Mouse (Mus musculus) heart, embryonic 11.5 days (tissue): ENCODE results near the gene Sycp3. TPM values are rescaled to one million over a fixed set of nuclear protein-coding genes. Genes with fewer than 3 reads are reported as not detected.

Experiments used
- ATAC-seq: fragments of 200-750 bp; cut with Nextera tagmentation; replicated peaks from 2 replicates; pipeline ENCODE4 v1.8.0; 2017; ENCODE audit warnings: moderate library complexity; ENCODE audit not compliant: insufficient number of reproducible peaks, low FRiP score, low TSS enrichment
- H3K27ac ChIP-seq: fragments of 300-500 bp; sonication (generic); 2 replicates; pipeline ENCODE4 v1.5.1; 2014; ENCODE audit warnings: mild to moderate bottlenecking, low read depth, low read length
- H3K27me3 ChIP-seq: fragments of 300-500 bp; sonication (generic); 2 replicates; pipeline ENCODE4 v1.6.1; 2014; ENCODE audit warnings: mild to moderate bottlenecking, low read length, mixed read lengths; ENCODE audit not compliant: control insufficient read depth, insufficient read depth
- H3K36me3 ChIP-seq: fragments of 300-500 bp; sonication (generic); 2 replicates; pipeline ENCODE4 v1.6.1; 2014; ENCODE audit warnings: mild to moderate bottlenecking, low read length, moderate library complexity, mixed read lengths; ENCODE audit not compliant: control insufficient read depth, insufficient read depth
- H3K4me1 ChIP-seq: fragments of 300-500 bp; sonication (generic); 2 replicates; pipeline ENCODE4 v1.6.1; 2014; ENCODE audit warnings: low read length; ENCODE audit not compliant: control insufficient read depth, insufficient read depth
- H3K4me2 ChIP-seq: fragments of 300-500 bp; sonication (generic); 2 replicates; pipeline ENCODE4 v1.6.1; 2014; ENCODE audit warnings: mild to moderate bottlenecking, moderate library complexity
- H3K4me3 ChIP-seq: fragments of 300-500 bp; sonication (generic); 2 replicates; pipeline ENCODE4 v1.5.1; 2014; ENCODE audit warnings: low read depth, low read length
- H3K9ac ChIP-seq: fragments of 300-500 bp; sonication (generic); 2 replicates; pipeline ENCODE4 v1.6.1; 2014; ENCODE audit warnings: mild to moderate bottlenecking, low read depth, low read length, moderate library complexity
- H3K9me3 ChIP-seq: fragments of 300-500 bp; sonication (generic); replicated peaks from 2 replicates; pipeline ENCODE4 v1.6.1; 2016; ENCODE audit warnings: low read length; ENCODE audit not compliant: control insufficient read depth
- WGBS: fragments of 180-500 bp; shearing (Covaris S2); extraction: QIAGEN DNeasy Blood & Tissue Kit; methylation state at CpG from one replicate; pipeline ENCODE4 v1.1.7; 2014; ENCODE audit not compliant: insufficient replicate concordance; 5-methylcytosine and 5-hydroxymethylcytosine counted together
- polyA plus RNA-seq: library from polyadenylated mRNA; unstranded; fragments of >200 nt; fragmentation: Nextera tagmentation; extraction: Ambion mirVana; gene quantifications from 2 replicates; pipeline ENCODE4 v1.2.1, GENCODE M21; 2014

Gene Sycp3
- polyA plus RNA-seq, 1 experiment from 2014 or later, result 0.29 TPM

DNA sequence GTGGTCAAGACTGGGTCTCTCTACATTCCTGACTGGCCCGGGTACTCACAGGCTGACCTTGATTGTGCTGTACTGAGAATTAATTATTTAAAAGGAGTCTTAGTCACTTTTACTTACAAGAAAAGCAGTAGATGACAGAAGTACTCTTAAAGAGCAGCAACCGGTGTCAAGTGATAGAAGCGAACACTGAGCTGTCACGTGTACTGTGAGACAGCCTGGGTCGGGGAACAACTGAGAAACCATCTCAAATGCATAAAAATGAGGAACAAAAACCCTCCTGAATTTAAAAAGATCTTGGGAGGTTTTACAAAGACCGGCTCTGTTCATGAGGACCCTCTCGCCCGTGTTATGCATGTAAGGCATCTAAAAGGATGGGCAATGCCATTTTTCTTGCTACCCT lies 33.3 kb downstream of the Sycp3 start:
- Histone ChIP-seq H3K9ac (no peak overlapping the region), H3K9me3 (no peaks in the 10 kb centered on the region), H3K27me3 (no peaks in the 10 kb centered on the region), H3K4me2 (no peak overlapping the region), H3K4me3 (no peak overlapping the region), H3K27ac (no peak overlapping the region), H3K4me1 (no peaks in the 10 kb centered on the region), H3K36me3 (no peaks in the 10 kb centered on the region)
- no peak for ATAC-seq
- 82% methylated on average over 8 of the region's 8 CpGs for WGBS

DNA sequence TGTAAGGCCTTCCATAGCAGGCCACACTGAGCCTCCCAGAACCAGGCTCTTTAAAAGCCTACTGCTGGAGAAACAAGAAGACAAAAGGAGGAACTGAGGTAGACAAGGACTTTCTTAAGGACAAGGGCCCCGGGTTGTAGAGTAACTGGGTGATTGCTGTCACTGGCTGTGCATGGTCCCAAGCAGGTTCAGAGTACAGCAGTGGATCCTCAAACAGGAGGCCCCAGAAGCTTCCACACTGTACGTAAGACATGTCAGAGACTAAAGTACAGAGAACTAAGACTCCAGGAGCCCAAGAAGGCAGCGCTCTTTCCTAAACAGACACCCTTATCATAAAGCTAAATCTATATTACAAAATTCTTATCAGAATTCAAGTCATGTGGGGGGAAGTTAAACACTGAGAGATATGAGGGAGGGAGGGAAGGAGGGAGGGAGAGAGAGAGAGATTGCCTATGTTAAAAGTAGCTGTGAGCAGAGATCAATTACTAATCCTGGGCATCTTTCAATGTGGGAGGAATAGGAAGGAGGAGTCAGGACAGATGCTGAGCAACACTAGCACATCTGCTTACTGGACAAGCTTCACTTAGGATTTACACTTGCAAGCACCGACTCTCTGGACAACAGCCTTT lies 35.7 kb downstream of the Sycp3 start:
- no peaks in the 10 kb centered on the region for H3K27me3 ChIP-seq
- H3K9me3 ChIP-seq, result no peaks in the 10 kb centered on the region
- no peak for ATAC-seq
- H3K9ac ChIP-seq, result no peak overlapping the region
- H3K27ac ChIP-seq, result no peak overlapping the region
- H3K4me2 ChIP-seq, result no peak overlapping the region
- H3K4me3 ChIP-seq, result no peak overlapping the region
- H3K36me3 ChIP-seq, result no peaks in the 10 kb centered on the region
- H3K4me1 ChIP-seq, result no peaks in the 10 kb centered on the region
- 69% methylated on average over 4 of the region's 4 CpGs for WGBS

DNA sequence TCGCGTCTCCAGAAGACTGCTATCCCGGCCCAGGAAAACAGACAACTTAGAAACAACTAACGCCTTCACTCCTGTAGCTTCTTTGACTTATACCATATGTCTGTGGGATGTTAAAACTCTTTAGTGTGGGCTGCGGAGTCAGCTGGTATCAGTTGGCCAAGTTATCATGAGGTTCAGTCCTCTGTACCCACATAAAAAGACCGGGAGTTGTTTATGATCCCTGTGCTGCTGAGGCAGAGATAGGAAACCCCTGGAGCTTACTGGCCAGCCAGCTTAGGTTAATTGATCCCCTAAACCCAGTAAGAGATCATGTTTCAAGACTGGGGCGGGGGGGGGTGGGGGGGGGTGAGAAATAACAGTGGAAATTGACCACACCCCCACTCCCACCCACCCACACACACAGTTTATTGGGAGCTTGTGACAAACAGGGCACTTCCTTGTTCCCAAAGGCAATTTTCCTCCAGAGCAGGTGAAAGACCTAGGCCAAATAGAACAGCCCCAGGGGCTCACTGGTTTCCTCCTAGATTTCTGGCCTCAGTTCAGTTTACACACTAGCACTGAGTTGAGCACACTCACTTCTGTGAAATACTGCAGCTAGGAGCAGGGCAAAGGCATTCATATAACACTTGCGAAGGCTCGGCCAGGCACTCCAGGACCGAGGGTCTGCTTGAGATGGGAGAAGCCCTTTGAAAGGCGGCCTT lies 37.6 kb downstream of the Sycp3 start:
- Histone ChIP-seq H3K36me3 (no peaks in the 10 kb centered on the region), H3K9me3 (no peaks in the 10 kb centered on the region), H3K27ac (no peak overlapping the region), H3K9ac (no peak overlapping the region), H3K27me3 (no peaks in the 10 kb centered on the region), H3K4me1 (0 out of 2 replicates have a peak, but pooled peaks cover 9% of the 10 kb centered on the region), H3K4me3 (no peak overlapping the region), H3K4me2 (no peak overlapping the region)
- ATAC-seq, result no peak
- 52% methylated on average over 11 of the region's 11 CpGs for WGBS

DNA sequence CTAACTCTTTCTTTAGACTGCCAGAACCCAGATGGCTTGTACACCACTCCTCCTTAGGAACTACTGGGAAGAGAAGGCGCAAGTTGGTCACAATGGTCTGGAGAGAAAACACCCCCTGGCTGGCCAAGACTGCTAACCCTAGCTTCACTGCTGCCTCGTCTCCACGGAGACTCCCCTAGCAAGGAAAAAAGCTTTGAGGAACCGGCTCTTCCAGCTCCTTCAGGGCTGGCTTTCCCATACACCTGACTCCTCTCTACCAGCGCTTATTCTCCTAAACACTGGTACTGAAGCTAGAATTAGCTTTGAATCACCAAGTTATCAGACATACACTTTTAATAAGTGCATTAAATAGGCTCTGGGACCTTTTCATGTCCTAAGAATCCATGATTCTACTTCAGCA lies 40.6 kb downstream of the Sycp3 start:
- Histone ChIP-seq H3K9me3 (no peaks in the 10 kb centered on the region), H3K4me3 (no peak overlapping the region), H3K9ac (no peak overlapping the region), H3K4me1 (0 out of 2 replicates have a peak, but pooled peaks cover 9% of the 10 kb centered on the region), H3K36me3 (no peaks in the 10 kb centered on the region), H3K27ac (no peak overlapping the region), H3K27me3 (no peaks in the 10 kb centered on the region), H3K4me2 (no peak overlapping the region)
- 70% methylated on average over 5 of the region's 5 CpGs for WGBS
- no peak for ATAC-seq

DNA sequence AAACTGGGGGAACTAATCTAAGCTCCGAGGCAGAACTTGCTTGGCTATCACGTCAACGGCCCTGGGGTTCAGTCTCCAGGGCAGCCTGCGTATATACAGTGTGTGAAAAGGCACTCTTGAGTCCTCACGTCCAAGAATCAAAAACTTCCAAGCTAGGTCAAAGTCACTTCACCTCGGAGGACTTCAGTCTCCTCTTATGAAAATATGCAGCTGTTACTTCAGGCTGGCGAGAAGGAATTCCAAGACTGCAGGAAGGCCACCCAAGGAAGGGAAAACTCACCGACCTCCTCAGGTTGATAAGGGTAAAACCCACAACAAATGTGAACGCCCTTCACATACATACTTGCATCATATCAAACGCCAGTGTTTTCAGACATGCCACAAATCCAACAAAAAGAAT lies 42.0 kb downstream of the Sycp3 start:
- Histone ChIP-seq H3K36me3 (no peaks in the 10 kb centered on the region), H3K9me3 (no peaks in the 10 kb centered on the region), H3K4me1 (0 out of 2 replicates have a peak, but pooled peaks cover 9% of the 10 kb centered on the region), H3K4me2 (no peak overlapping the region), H3K4me3 (no peak overlapping the region), H3K9ac (no peak overlapping the region), H3K27ac (no peak overlapping the region), H3K27me3 (no peaks in the 10 kb centered on the region)
- no peak for ATAC-seq
- WGBS, result 41% methylated on average over 10 of the region's 10 CpGs

DNA sequence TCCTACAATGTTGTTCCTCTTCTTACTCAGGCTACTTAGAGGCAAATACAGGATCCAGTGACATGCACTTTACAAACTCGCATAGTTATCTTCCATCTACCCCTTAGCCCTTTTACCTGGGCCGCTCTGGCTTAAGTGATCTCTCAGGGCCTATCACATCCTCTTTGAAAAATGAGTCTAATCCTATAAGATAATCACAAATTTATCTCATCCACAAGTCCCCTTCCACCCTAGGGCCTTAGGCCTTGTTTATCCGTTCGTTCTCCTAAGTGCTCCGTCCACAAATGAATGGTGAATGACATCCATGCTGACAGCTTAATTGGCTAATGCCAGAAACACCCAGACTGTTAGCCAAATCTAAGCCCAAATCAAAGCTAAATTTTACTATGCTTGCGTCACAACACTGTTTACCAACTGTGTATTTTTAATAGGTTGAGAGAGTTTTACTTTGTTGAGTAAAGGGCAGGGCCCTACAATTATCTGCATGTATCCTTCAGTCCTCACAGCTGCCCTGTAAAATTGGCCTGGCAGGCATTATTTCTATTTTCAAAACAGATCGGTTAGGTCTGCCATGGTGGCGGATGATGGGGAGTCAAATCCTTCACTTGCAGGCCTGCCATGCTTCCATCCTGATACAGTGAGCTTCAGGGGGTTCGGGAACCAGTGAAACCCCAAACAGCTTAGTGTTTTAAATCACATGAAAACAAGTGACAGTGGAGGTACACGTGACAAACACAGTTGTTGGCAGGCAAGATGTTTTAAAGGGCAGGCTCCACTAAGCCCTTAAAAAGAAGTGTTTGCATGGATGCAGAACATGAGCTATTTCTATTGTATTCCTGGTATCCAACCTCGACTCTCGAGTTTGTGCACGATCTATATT lies 42.8 kb downstream of the Sycp3 start:
- Histone ChIP-seq H3K27ac (no peak overlapping the region), H3K9me3 (no peaks in the 10 kb centered on the region), H3K4me2 (peak overlapping the region; percentile 70), H3K4me1 (0 out of 2 replicates have a peak, but pooled peaks cover 9% of the 10 kb centered on the region), H3K27me3 (no peaks in the 10 kb centered on the region), H3K36me3 (no peaks in the 10 kb centered on the region), H3K9ac (no peak overlapping the region), H3K4me3 (no peak overlapping the region)
- WGBS, result 58% methylated on average over 13 of the region's 13 CpGs
- no peak for ATAC-seq

DNA sequence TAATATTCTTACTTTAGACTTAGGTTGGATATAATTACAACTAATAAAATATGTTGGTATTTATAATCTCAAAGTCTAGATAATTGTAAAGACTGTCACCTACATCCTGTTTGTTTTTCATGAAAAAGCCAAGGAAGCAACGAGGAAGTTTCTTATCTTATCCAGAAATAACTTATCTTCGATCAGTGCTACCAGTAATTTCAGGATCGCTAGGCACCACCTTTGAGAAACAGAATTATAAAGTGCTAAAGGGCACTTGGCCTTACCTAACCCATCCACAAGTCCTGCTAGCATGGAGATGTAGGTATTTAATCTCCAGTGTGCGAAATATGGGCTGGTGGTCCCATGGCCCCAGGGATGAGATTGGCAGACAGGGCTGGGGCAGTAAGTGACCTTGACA lies 43.5 kb downstream of the Sycp3 start:
- peak overlapping the region; percentile 82 for H3K9ac ChIP-seq
- H3K4me3 ChIP-seq, result peak overlapping the region; percentile 75
- no peaks in the 10 kb centered on the region for H3K36me3 ChIP-seq
- ATAC-seq, result no peak
- H3K27ac ChIP-seq, result no peak overlapping the region
- peak overlapping the region; percentile 70 for H3K4me2 ChIP-seq
- 23% methylated on average over 4 of the region's 4 CpGs for WGBS
- H3K4me1 ChIP-seq, result 0 out of 2 replicates have a peak, but pooled peaks cover 9% of the 10 kb centered on the region
- no peaks in the 10 kb centered on the region for H3K9me3 ChIP-seq
- no peaks in the 10 kb centered on the region for H3K27me3 ChIP-seq

DNA sequence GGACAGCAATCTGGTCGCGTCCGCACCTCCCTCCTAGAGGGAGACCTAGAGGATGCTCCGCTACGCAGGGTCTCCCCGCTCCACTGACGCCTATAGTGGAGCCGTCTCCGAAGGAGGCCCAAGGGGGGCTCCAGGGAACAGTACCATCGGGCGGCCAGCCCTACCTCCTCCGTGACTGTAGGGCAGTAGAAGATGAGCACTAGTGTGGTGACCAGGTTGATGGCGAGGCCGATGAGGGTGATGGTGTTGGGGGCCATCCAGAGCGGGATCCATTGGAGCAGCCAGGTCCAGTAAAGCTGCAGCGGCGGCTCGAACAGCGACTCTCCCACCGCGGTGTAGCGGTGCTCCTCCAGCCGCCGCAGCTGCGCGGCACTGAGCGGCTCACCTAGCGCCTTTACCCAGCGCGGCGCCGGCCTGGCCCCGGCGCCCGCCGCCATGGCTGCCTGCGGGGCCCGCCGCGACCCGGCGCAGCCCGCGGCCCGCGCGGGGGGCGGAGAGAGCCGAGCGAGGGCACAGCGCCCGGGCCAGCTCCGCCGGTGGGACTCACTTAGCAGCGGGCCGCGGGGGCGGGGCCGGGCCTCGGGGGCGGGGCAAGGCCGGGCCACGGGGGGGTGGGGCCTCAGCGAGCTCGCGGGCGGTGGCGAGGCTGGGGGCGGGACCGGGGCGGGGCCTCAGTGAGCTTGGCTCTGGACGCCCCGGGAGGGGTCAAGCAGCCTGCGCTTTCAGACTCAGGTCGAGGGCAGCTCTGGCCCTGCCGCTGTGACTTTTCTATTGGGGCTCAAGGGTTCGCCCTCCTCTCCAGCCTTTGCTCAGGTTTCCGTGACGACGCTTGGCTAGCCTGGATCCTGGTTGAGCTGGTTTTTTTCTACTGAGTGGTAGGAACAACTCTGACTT lies 44.3 kb downstream of the Sycp3 start, which contains the start of gene Chpt1:
Chpt1 (minus strand) TSS at position 653 of the 894 bp plus-strand sequence.
- Histone ChIP-seq H3K36me3 (no peaks in the 10 kb centered on the region), H3K9me3 (no peaks in the 10 kb centered on the region), H3K27ac (peak within 1 kb of the TSS; percentile 60), H3K4me3 (peak within 1 kb of the TSS; percentile 75), H3K4me1 (0 out of 2 replicates have a peak, but pooled peaks cover 9% of the 10 kb centered on the region), H3K27me3 (no peaks in the 10 kb centered on the region), H3K9ac (peak within 1 kb of the TSS; percentile 82), H3K4me2 (peak within 1 kb of the TSS; percentile 70)
- under 1% methylated on average over 69 of the region's 80 CpGs for WGBS
- peak; percentile 97 for ATAC-seq
